Mouse (Mus musculus) small intestine, adult 2 months (tissue): ENCODE results near the gene Cdh1.

ENCODE experiments used
- CTCF ChIP-seq: fragments of 200-500 bp; IDR thresholded peaks from 2 replicates; pipeline ENCODE4 v1.5.1; 2012; ENCODE audit warnings: low read depth, mild to moderate bottlenecking, control low read depth, inconsistent platforms, low read length, moderate library complexity, mixed read lengths; ENCODE audit not compliant: insufficient replicate concordance, insufficient read length; ENCODE audit errors: extremely low read depth
- POLR2A ChIP-seq: fragments of 200-500 bp; IDR thresholded peaks from 2 replicates; pipeline ENCODE4 v1.6.1; 2012; ENCODE audit warnings: low read depth, mild to moderate bottlenecking, control low read depth, inconsistent platforms, low read length, moderate library complexity

DNA sequence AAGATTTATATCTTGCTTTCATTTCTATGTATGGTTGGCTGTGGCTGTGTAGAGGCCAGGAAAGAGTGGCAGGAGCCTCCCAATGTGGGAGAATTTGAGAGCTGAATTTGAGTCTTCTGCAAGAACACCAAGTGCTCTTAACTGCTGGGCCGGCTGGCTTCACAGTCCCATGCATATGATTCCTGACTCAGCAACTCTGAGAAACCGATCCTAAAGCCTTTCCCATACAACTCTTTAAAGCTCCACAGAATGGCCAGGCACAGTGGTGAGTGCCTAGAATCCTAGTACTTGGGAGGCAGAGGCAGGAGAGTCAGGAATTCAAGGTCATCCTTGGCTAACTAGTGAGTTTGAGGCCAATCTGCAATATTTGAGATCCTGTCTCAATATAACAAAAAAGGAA lies 23.6 kb upstream of the Cdh1 start:
- TF ChIP-seq POLR2A (no peak), CTCF (no peak)
